Mouse (Mus musculus) forebrain, embryonic 11.5 days (tissue): ENCODE results near the gene Cachd1. TPM values are rescaled to one million over a fixed set of nuclear protein-coding genes. Genes with fewer than 3 reads are reported as not detected.

ENCODE experiments used
- ATAC-seq: fragments of 200-750 bp; cut with Nextera tagmentation; replicated peaks from 2 replicates; pipeline ENCODE4 v1.8.0; 2017; ENCODE audit warnings: moderate TSS enrichment; ENCODE audit not compliant: low FRiP score
- DNase-seq: peaks from one replicate; pipeline ENCODE4 v3.0.0-alpha.2; 2017; ENCODE audit warnings: low spot score
- H3K27ac ChIP-seq: fragments of 300-500 bp; sonication (generic); 2 replicates; pipeline ENCODE4 v1.5.1; 2014; ENCODE audit warnings: low read depth, low read length
- H3K27me3 ChIP-seq: fragments of 300-500 bp; sonication (generic); 2 replicates; pipeline ENCODE4 v1.6.1; 2014; ENCODE audit warnings: mild to moderate bottlenecking, low read length, mixed read lengths; ENCODE audit not compliant: control insufficient read depth, insufficient read depth
- H3K36me3 ChIP-seq: fragments of 300-500 bp; sonication (generic); 2 replicates; pipeline ENCODE4 v1.6.1; 2014; ENCODE audit warnings: mild to moderate bottlenecking, low read length, moderate library complexity, mixed read lengths; ENCODE audit not compliant: control insufficient read depth, insufficient read depth
- H3K4me1 ChIP-seq: fragments of 300-500 bp; sonication (generic); replicated peaks from 2 replicates; pipeline ENCODE4 v1.6.1; 2014; ENCODE audit warnings: low read length, mixed read lengths; ENCODE audit not compliant: control insufficient read depth, insufficient read depth
- H3K4me2 ChIP-seq: fragments of 300-500 bp; sonication (generic); 2 replicates; pipeline ENCODE4 v1.6.1; 2014; ENCODE audit warnings: low read depth, mild to moderate bottlenecking, low read length, moderate library complexity, mixed read lengths; ENCODE audit not compliant: severe bottlenecking
- H3K4me3 ChIP-seq: fragments of 300-500 bp; sonication (generic); 2 replicates; pipeline ENCODE4 v1.5.1; 2014; ENCODE audit warnings: low read depth, low read length
- H3K9ac ChIP-seq: fragments of 300-500 bp; sonication (generic); 2 replicates; pipeline ENCODE4 v1.6.1; 2014; ENCODE audit warnings: low read length
- H3K9me3 ChIP-seq: fragments of 300-500 bp; sonication (generic); 2 replicates; pipeline ENCODE4 v1.6.1; 2016; ENCODE audit warnings: low read length, mixed read lengths; ENCODE audit not compliant: control insufficient read depth
- WGBS: fragments of 180-500 bp; shearing (Covaris S2); extraction: QIAGEN DNeasy Blood & Tissue Kit; methylation state at CpG from one replicate; pipeline ENCODE4 v1.1.7; 2014; 5-methylcytosine and 5-hydroxymethylcytosine counted together
- polyA plus RNA-seq: library from polyadenylated mRNA; unstranded; fragments of >200 nt; fragmentation: Nextera tagmentation; extraction: Ambion mirVana; gene quantifications from 2 replicates; pipeline ENCODE4 v1.2.1, GENCODE M21; 2014

Cachd1 gene
- polyA plus RNA-seq, 1 experiment from 2014 or later, result 45.3 TPM

GRCm38 (mm10) chr4:101068786-101069153, 292.3 kb downstream of the Cachd1 start, which contains the start of gene Raver2:
Gene Raver2 (plus strand): TSS chr4:101068983.
- Histone ChIP-seq H3K36me3 (no peaks in the 10 kb centered on the region), H3K27ac (0 out of 2 replicates have a peak within 1 kb of the TSS, but pooled peaks have one; percentile 25), H3K9me3 (no peaks in the 10 kb centered on the region), H3K4me2 (peak within 1 kb of the TSS; percentile 89), H3K27me3 (no peaks in the 10 kb centered on the region), H3K4me3 (peak within 1 kb of the TSS; percentile 79), H3K4me1 (no peaks in the 10 kb centered on the region; the same call in 1 of the 2 replicates), H3K9ac (peak within 1 kb of the TSS; percentile 82)
- ATAC-seq (peak; percentile 82), DNase-seq (peak; percentile 86)
- under 1% methylated on average over 24 of the region's 54 CpGs for WGBS

GRCm38 (mm10) chr4:101069154-101069971, 292.9 kb downstream of the Cachd1 start:
- peak; percentile 76 for DNase-seq
- ATAC-seq, result peak; percentile 81
- WGBS, result under 1% methylated on average over 55 of the region's 55 CpGs
- Histone ChIP-seq H3K36me3 (no peaks in the 10 kb centered on the region), H3K4me2 (peak overlapping the region; percentile 89), H3K27ac (0 out of 2 replicates have a peak overlapping the region, but pooled peaks have one; percentile 25), H3K4me3 (peak overlapping the region; percentile 79), H3K4me1 (no peaks in the 10 kb centered on the region; the same call in 1 of the 2 replicates), H3K9me3 (no peaks in the 10 kb centered on the region), H3K27me3 (no peaks in the 10 kb centered on the region), H3K9ac (peak overlapping the region; percentile 82)

GRCm38 (mm10) chr4:101071570-101071969, 295.1 kb downstream of the Cachd1 start:
- H3K4me3 ChIP-seq, result no peak overlapping the region
- no peak overlapping the region for H3K27ac ChIP-seq
- 87% methylated on average over 4 of the region's 4 CpGs for WGBS
- H3K36me3 ChIP-seq, result no peaks in the 10 kb centered on the region
- H3K27me3 ChIP-seq, result no peaks in the 10 kb centered on the region
- H3K9me3 ChIP-seq, result no peaks in the 10 kb centered on the region
- H3K4me2 ChIP-seq, result no peak overlapping the region
- H3K9ac ChIP-seq, result no peak overlapping the region
- H3K4me1 ChIP-seq, result no peaks in the 10 kb centered on the region; the same call in 1 of the 2 replicates
- DNase-seq (no peak), ATAC-seq (no peak)

GRCm38 (mm10) chr4:101076425-101076824, 299.9 kb downstream of the Cachd1 start:
- H3K9me3 ChIP-seq, result no peaks in the 10 kb centered on the region
- no peak overlapping the region for H3K9ac ChIP-seq
- H3K27me3 ChIP-seq, result no peaks in the 10 kb centered on the region
- H3K27ac ChIP-seq, result no peak overlapping the region
- H3K4me2 ChIP-seq, result no peak overlapping the region
- peaks cover 3% of the 10 kb centered on the region for H3K4me1 ChIP-seq
- DNase-seq, result no peak
- 28% methylated on average over 3 of the region's 3 CpGs for WGBS
- ATAC-seq, result no peak
- no peaks in the 10 kb centered on the region for H3K36me3 ChIP-seq
- H3K4me3 ChIP-seq, result no peak overlapping the region

Other genes with a start within 250 kb of the Cachd1 start
- not detected in 2 replicates for gene Gm10577, start 244.0 kb downstream of the Cachd1 start, polyA plus RNA-seq